Mouse (Mus musculus) heart, postnatal 0 days (tissue): ENCODE data around the gene Gm42878.

ENCODE experiments used
- CTCF ChIP-seq: IDR thresholded peaks from 2 replicates; pipeline ENCODE4 v1.5.1; 2016; ENCODE audit warnings: antibody characterized with exemption, control low read depth, low read depth
- EP300 ChIP-seq: IDR thresholded peaks from 2 replicates; pipeline ENCODE4 v1.6.1; 2016; ENCODE audit warnings: antibody characterized with exemption, low read depth

GRCm38 (mm10) chr5:121594714-121595313, 49.5 kb upstream of the Gm42878 start:
- TF ChIP-seq CTCF (no peak), EP300 (no peak)
